Mouse (Mus musculus) neural tube, embryonic 13.5 days (tissue): Measurements from ENCODE around the gene Mettl9. TPM values are rescaled to one million over a fixed set of nuclear protein-coding genes. Genes with fewer than 3 reads are reported as not detected.

Experiments
- ATAC-seq: fragments of 200-750 bp; cut with Nextera tagmentation; 2 replicates; pipeline ENCODE4 v1.8.0; 2017; ENCODE audit warnings: low read depth, mild to moderate bottlenecking, moderate TSS enrichment, moderate library complexity
- H3K27ac ChIP-seq: fragments of 300-500 bp; sonication (generic); replicated peaks from 2 replicates; pipeline ENCODE4 v1.5.1; 2015; ENCODE audit warnings: moderate library complexity, mild to moderate bottlenecking, inconsistent platforms
- H3K27me3 ChIP-seq: fragments of 300-500 bp; sonication (generic); 2 replicates; pipeline ENCODE4 v1.6.1; 2015; ENCODE audit warnings: mild to moderate bottlenecking, inconsistent platforms
- H3K36me3 ChIP-seq: fragments of 300-500 bp; sonication (generic); 2 replicates; pipeline ENCODE4 v1.6.1; 2015; ENCODE audit warnings: mild to moderate bottlenecking, inconsistent platforms
- H3K4me1 ChIP-seq: fragments of 300-500 bp; sonication (generic); replicated peaks from 2 replicates; pipeline ENCODE4 v1.6.1; 2015; ENCODE audit warnings: inconsistent platforms
- H3K4me2 ChIP-seq: fragments of 300-500 bp; sonication (generic); 2 replicates; pipeline ENCODE4 v1.6.1; 2015; ENCODE audit warnings: inconsistent platforms, mild to moderate bottlenecking, moderate library complexity
- H3K4me3 ChIP-seq: fragments of 300-500 bp; sonication (generic); 2 replicates; pipeline ENCODE4 v1.5.1; 2015; ENCODE audit warnings: mild to moderate bottlenecking, inconsistent platforms
- H3K9ac ChIP-seq: fragments of 300-500 bp; sonication (generic); 2 replicates; pipeline ENCODE4 v1.6.1; 2015; ENCODE audit warnings: moderate library complexity, mild to moderate bottlenecking, inconsistent platforms
- H3K9me3 ChIP-seq: fragments of 300-500 bp; sonication (generic); 2 replicates; pipeline ENCODE4 v1.6.1; 2016; ENCODE audit warnings: inconsistent platforms
- WGBS: fragments of 180-500 bp; shearing (Covaris S2); methylation state at CpG from one replicate; pipeline ENCODE4 v1.1.7; 2015; 5-methylcytosine and 5-hydroxymethylcytosine counted together
- polyA plus RNA-seq: library from polyadenylated mRNA; unstranded; fragments of >200 nt; fragmentation: Nextera tagmentation; extraction: Ambion mirVana; gene quantifications from 2 replicates; pipeline ENCODE4 v1.2.1, GENCODE M21; 2015

Gene Mettl9
- polyA plus RNA-seq, 1 experiment from 2014 or later: 190 TPM

DNA sequence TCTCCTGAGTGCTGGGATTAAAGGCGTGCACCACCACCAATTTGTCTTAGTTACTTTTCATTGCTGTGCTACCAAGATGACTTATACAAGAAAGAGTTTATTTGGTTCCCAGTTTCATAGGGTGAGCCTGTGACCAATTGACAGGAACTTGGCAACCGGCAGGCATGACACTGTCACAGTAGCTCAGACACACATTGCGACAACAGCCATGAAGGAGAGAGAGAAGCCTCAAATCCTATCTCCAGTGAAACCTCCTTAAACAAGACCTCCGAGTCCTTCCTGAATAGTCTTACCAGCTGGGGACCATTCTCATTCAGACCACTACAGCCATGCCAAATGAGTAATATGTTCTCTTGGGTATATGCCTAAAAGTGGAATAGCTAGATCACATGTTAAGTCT, 18.8 kb downstream of the Mettl9 start:
- H3K9ac ChIP-seq: no peak overlapping the region
- H3K27me3 ChIP-seq: no peaks in the 10 kb centered on the region
- H3K4me2 ChIP-seq: no peak overlapping the region
- H3K9me3 ChIP-seq: no peaks in the 10 kb centered on the region
- H3K4me3 ChIP-seq: no peak overlapping the region
- WGBS: 91% methylated on average over 4 of the region's 4 CpGs
- no peak for ATAC-seq
- peaks cover 66% of the 10 kb centered on the region for H3K36me3 ChIP-seq
- H3K4me1 ChIP-seq: no peaks in the 10 kb centered on the region
- H3K27ac ChIP-seq: no peak overlapping the region

DNA sequence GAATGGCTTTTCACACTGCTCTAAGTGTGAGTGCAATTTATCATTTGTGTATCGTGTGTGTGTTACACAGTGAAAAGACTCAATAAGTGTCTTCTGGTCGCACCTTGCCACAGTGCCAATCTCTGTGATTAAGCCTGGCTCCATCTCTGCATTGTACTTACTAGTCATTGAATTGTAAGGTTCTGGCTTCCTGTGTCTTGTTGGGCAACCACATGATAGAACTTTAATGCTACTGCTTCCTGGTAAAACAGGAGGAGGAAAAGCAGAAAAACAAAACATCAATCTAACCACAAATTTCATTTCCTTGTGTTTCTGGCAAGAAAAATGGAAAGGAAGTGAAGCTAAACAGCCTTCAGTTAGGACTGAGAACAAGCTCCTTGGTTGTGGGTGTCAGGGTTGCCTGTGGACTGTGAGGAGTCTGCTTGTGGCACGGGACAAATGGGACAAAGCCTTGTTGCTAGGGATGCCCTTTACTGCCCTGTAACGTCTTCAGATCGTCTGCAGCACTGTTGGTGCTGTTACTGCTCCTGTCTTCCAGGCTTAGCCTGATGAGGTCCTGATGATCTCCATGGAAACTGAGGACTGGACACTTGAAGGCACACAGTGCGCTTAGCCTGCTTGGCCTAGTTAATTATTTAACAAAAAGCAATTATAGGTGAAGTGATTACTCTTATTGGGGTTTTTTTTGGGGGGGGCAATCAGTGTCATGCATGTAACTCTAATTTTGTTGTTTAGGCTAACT, 25.4 kb downstream of the Mettl9 start:
- no peak overlapping the region for H3K27ac ChIP-seq
- no peaks in the 10 kb centered on the region for H3K27me3 ChIP-seq
- no peak overlapping the region for H3K9ac ChIP-seq
- 45% methylated on average over 6 of the region's 6 CpGs for WGBS
- H3K4me2 ChIP-seq: no peak overlapping the region
- H3K36me3 ChIP-seq: peaks cover 46% of the 10 kb centered on the region
- no peaks in the 10 kb centered on the region for H3K4me1 ChIP-seq
- H3K9me3 ChIP-seq: no peaks in the 10 kb centered on the region
- H3K4me3 ChIP-seq: no peak overlapping the region
- no peak for ATAC-seq

DNA sequence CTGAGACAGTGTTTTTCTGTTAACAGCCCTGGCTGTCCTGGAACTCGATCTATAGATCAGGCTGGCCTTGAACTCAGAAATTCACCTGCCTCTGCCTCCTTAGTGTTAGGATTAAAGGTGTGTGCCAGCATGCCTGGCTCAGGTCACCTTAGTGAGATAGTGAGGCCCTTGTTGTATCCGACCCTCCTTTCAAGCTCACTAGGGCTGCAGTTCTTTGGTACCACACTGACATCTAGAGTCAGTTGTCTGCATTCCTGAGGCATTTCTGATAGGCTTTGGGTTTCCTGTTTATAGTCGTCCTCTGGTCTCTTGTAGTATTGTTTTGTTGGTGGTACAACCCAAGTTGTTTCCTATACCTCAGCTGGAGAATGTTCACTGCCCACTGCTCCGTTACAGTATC, 30.1 kb downstream of the Mettl9 start:
- Histone ChIP-seq H3K4me2 (no peak overlapping the region), H3K9me3 (no peaks in the 10 kb centered on the region), H3K4me3 (no peak overlapping the region), H3K36me3 (peaks cover 36% of the 10 kb centered on the region), H3K4me1 (no peaks in the 10 kb centered on the region), H3K9ac (no peak overlapping the region), H3K27ac (no peak overlapping the region), H3K27me3 (no peaks in the 10 kb centered on the region)
- 62% methylated on average over 4 of the region's 4 CpGs for WGBS
- no peak for ATAC-seq

DNA sequence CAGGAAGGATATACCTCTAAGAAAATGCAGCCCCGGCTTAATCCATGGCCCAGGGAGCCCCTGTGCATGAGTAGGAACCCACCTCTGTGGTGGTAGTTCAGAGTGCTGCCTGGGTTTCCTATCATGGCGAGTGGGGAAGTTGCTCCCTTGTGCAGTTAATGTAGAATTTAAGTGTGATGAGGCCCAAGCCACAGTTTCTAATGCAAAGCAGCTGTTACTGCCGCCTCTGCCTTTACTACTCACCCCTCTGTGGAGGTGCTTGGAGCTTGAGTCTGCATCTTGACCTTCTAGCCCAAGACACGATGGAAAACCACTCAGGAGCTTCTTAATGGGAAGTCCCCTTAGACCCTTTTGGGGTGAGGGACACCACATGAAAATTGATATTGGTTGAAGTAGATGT, 37.0 kb downstream of the Mettl9 start:
- WGBS: 91% methylated on average over 4 of the region's 4 CpGs
- no peaks in the 10 kb centered on the region for H3K9me3 ChIP-seq
- ATAC-seq: no peak

DNA sequence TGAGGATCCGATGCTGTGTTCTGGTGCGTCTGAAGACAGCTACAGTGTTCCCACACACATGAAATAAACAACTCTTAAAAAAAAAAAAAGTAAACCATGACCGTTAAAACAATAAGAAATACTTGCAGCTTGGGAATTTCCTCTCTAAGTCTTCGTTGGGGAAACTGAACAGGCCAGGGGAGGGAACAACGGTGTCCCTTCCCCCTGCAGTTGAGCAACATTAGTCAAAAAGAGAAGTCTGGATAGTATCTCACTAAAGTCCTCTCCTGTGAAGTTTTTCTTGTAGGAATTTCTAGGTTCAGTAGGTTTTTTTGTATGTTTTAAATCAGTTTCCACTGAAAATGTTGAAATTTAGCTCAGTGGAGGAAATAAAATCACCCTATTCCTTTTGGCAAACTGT, 38.3 kb downstream of the Mettl9 start:
- 88% methylated on average over 5 of the region's 5 CpGs for WGBS
- H3K4me3 ChIP-seq: no peak overlapping the region

More for the DNA sequence above, 37.0 kb downstream of the Mettl9 start:
- H3K36me3 ChIP-seq: peaks cover 50% of the 10 kb centered on the region
- no peaks in the 10 kb centered on the region for H3K27me3 ChIP-seq
- H3K4me1 ChIP-seq: no peaks in the 10 kb centered on the region
- H3K4me3 ChIP-seq: no peak overlapping the region
- H3K9ac ChIP-seq: no peak overlapping the region
- H3K27ac ChIP-seq: no peak overlapping the region
- H3K4me2 ChIP-seq: no peak overlapping the region

DNA sequence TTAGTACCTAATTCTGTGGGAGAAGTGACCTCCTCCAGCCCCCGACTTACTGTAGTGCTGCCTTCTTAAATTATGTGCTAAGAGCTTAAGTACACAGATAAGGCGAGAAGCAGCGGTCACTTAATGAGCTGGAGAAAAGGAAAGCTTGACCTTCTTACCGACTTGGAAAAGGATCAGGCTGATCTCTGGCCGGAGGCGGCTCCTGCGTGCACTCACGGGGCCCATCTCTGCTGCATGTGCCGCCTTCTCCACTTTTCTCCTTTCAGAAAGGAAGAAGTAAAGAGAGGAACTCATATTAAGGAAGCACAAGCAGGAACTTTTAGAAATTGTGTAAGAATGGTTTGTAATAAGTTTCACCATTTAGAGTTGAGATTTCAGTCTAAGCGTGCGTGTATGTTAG, 40.0 kb downstream of the Mettl9 start, which contains the start of gene Igsf6:
Gene Igsf6, minus strand, starts transcription at position 292 of the 400 bp plus-strand sequence.
- WGBS: 88% methylated on average over 11 of the region's 11 CpGs
- no peaks in the 10 kb centered on the region for H3K9me3 ChIP-seq
- peaks cover 44% of the 10 kb centered on the region for H3K36me3 ChIP-seq
- H3K4me2 ChIP-seq: no peak within 1 kb of the TSS
- no peak within 1 kb of the TSS for H3K9ac ChIP-seq
- no peak within 1 kb of the TSS for H3K4me3 ChIP-seq
- H3K27me3 ChIP-seq: no peaks in the 10 kb centered on the region
- ATAC-seq: no peak
- no peak within 1 kb of the TSS for H3K27ac ChIP-seq
- H3K4me1 ChIP-seq: peaks cover 4% of the 10 kb centered on the region; the same call in 1 of the 2 replicates

More for the DNA sequence above, 38.3 kb downstream of the Mettl9 start:
- H3K4me2 ChIP-seq: no peak overlapping the region
- H3K9me3 ChIP-seq: no peaks in the 10 kb centered on the region
- H3K27ac ChIP-seq: no peak overlapping the region
- no peaks in the 10 kb centered on the region for H3K27me3 ChIP-seq
- no peaks in the 10 kb centered on the region for H3K4me1 ChIP-seq
- peaks cover 53% of the 10 kb centered on the region for H3K36me3 ChIP-seq
- ATAC-seq: no peak
- no peak overlapping the region for H3K9ac ChIP-seq

DNA sequence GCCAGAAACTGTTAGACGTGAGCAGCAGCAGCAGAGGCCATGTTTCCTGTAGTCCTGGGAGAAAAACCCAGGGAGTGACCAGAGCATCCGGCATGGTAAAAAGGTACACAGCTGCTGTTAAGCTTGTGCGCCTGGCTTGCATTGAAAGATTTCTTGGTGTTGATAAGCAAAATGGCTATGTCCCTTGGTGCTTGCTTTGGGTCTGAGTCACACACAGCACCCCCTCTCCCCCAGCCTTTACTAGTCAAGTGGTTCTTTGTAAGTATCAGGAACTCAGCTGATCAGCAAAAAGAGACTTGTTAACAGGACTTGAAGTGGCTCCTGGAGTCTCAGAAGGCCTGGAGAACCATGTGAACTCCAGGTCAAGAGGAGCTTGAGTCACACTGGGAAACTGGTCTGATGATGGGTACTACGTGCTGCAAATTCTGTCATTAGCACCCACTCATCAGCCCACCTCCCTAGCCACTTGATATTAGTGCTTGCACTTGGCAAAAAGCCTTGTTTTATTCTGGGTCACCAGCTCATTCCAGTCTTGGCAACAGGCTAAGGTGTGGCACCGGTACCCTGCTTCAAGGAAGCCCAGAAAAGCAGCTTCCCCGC, 40.7 kb downstream of the Mettl9 start:
- Histone ChIP-seq H3K36me3 (peaks cover 44% of the 10 kb centered on the region), H3K4me1 (peaks cover 4% of the 10 kb centered on the region; the same call in 1 of the 2 replicates), H3K4me3 (no peak overlapping the region), H3K27me3 (no peaks in the 10 kb centered on the region), H3K4me2 (no peak overlapping the region), H3K9ac (no peak overlapping the region), H3K27ac (no peak overlapping the region), H3K9me3 (no peaks in the 10 kb centered on the region)
- WGBS: 88% methylated on average over 6 of the region's 6 CpGs
- ATAC-seq: no peak

DNA sequence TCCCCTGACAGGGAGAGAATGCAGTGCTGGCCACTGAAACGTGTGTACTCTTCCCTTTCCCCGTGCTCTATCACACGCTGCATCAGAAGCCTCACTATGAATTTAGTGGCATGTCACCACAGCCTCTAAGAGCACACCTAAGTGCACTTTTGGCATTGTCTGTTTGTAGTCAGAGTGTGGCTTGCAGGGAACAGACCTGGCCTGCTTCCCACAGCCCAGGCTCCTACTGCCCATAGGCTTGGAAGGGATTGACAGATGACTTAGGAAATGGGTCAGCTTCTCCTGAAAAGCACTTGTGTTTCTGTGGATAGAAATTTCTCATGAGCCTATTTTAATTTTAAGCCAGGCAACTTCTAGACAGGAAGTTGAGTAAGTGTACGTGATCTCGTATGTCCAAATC, 41.2 kb downstream of the Mettl9 start:
- Histone ChIP-seq H3K9me3 (no peaks in the 10 kb centered on the region), H3K4me2 (no peak overlapping the region), H3K4me1 (peaks cover 4% of the 10 kb centered on the region; the same call in 1 of the 2 replicates), H3K27me3 (no peaks in the 10 kb centered on the region), H3K4me3 (no peak overlapping the region), H3K9ac (no peak overlapping the region), H3K27ac (no peak overlapping the region), H3K36me3 (peaks cover 40% of the 10 kb centered on the region)
- WGBS: 93% methylated on average over 5 of the region's 5 CpGs
- no peak for ATAC-seq

DNA sequence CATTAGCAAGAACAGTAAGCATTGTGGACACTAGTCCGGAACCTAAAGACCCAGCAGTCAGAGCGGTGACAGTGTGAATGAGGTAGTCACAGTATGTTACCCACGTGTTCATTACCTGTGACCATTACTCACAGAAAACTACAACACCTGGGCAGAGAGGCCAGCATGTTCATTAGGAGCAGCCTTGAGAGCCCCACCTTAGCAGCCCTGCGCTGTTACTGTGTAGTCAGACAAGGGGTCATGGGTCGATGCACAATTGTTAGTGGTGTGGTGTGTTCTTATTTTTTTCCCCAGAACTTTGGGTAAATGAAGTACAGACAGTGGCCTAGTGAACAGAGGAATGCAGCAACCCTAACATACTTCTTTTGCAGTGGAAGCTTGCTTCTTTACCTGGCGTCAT, 43.1 kb downstream of the Mettl9 start:
- no peaks in the 10 kb centered on the region for H3K27me3 ChIP-seq
- peaks cover 22% of the 10 kb centered on the region for H3K36me3 ChIP-seq
- ATAC-seq: peak; percentile 20; the same call in 1 of the 2 replicates
- H3K4me1 ChIP-seq: peaks cover 5% of the 10 kb centered on the region
- no peaks in the 10 kb centered on the region for H3K9me3 ChIP-seq
- no peak overlapping the region for H3K4me2 ChIP-seq
- H3K9ac ChIP-seq: no peak overlapping the region
- H3K27ac ChIP-seq: no peak overlapping the region
- no peak overlapping the region for H3K4me3 ChIP-seq
- 89% methylated on average over 6 of the region's 6 CpGs for WGBS

DNA sequence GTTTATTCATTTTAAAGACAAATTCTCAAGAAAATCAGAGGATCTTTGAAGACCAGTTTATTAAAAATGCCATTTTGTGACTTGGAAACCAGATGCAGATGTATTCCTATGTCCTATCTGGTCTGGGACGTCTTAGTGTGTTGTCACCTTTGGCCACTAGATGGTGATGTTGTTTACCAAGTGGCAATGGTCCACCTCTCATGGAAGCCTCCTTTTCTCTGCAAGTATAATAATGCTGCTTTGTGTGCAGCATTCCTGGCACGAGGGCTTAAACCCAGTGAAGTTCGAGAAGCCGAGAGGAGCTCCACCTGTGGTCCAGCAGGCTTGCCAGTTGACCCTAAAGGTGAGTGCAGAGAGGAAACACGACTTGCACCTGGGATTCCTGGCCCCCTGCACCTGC, 43.6 kb downstream of the Mettl9 start:
- no peak overlapping the region for H3K27ac ChIP-seq
- WGBS: 9% methylated on average over 5 of the region's 5 CpGs
- no peak overlapping the region for H3K4me3 ChIP-seq
- no peak overlapping the region for H3K4me2 ChIP-seq
- H3K9me3 ChIP-seq: no peaks in the 10 kb centered on the region
- no peak overlapping the region for H3K9ac ChIP-seq
- H3K36me3 ChIP-seq: peaks cover 22% of the 10 kb centered on the region
- H3K4me1 ChIP-seq: peaks cover 10% of the 10 kb centered on the region
- peak; percentile 84 for ATAC-seq
- H3K27me3 ChIP-seq: no peaks in the 10 kb centered on the region

DNA sequence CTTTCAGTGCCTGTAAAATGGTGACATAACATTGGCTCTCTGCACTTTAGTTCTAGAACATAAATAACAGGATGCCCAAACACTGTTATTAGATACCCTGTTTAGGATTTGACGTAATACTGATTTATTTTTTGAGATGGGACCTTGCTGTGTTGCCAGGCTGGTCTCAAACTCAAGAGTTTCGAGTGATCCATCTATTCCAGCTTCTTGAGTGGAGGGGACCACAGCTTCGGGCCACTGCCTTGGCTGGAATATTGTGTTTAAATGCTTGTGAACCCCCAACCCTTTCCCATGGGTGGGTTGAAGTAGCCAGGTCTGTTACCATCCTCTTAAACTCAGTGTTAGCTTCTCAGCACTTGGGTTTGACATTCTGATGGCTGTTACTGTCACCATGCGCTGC, 47.1 kb downstream of the Mettl9 start, which contains the start of gene Otoa:
Gene Otoa, plus strand, starts transcription at position 301 of the 400 bp plus-strand sequence.
- 92% methylated on average over 4 of the region's 4 CpGs for WGBS
- ATAC-seq: no peak
- Histone ChIP-seq H3K4me2 (no peak within 1 kb of the TSS), H3K27ac (0 out of 2 replicates have a peak within 1 kb of the TSS, but pooled peaks have one; percentile 18), H3K9me3 (no peaks in the 10 kb centered on the region), H3K9ac (no peak within 1 kb of the TSS), H3K36me3 (peaks cover 11% of the 10 kb centered on the region), H3K27me3 (no peaks in the 10 kb centered on the region; the same call in 1 of the 2 replicates), H3K4me1 (peaks cover 24% of the 10 kb centered on the region), H3K4me3 (no peak within 1 kb of the TSS)

DNA sequence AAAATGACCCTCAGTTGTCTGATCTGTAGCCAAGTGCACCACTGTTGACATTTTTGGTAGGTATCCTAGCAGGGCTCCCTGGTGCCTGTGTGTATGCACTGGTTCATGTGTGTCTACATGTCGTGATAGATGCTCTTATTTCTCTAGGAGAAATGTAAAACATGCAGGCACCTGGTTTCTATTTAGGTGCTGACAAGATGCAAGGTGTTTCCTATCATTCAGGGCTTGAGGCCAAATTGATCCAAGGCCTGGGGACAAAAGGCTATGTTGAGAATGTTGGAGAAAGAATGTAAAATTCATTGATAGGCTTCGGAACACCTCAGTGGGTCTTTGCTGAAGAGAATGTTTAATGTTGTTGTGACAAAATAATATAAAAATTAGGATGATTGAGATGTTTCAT, 47.6 kb downstream of the Mettl9 start:
- no peak overlapping the region for H3K4me3 ChIP-seq
- peaks cover 25% of the 10 kb centered on the region for H3K4me1 ChIP-seq
- H3K27me3 ChIP-seq: no peaks in the 10 kb centered on the region; the same call in 1 of the 2 replicates
- H3K36me3 ChIP-seq: peaks cover 8% of the 10 kb centered on the region
- no peak overlapping the region for H3K4me2 ChIP-seq
- no peak for ATAC-seq
- H3K9me3 ChIP-seq: no peaks in the 10 kb centered on the region
- 0 out of 2 replicates have a peak overlapping the region, but pooled peaks have one; percentile 18 for H3K27ac ChIP-seq
- no peak overlapping the region for H3K9ac ChIP-seq
- 91% methylated on average over 2 of the region's 2 CpGs for WGBS
